In the genomic region with DNA sequence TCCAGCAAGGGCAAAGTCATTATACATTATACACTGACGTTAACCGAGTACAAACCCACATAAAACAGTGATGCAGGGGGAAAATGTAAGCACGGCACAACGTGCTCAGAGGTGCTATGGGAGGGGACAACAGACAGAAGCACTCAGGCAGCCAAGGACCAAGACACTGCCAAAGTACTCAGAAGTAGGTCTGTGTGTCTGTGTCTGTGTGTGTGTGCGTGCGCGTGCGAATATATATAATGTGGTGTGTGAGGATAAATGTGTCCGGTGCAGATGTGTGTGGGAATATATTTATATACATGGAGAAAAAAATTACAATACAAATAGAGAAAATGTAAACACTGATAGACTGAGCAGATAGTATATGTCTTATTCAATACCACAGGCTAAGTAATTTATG, we compare ENCODE assay signal across 30 mouse cellular contexts.
"Had no signal": no experiment of that assay in that cellular context is flagged by ENCODE, and none has a peak within 500 bp of the region (broad histone marks: within the 10 kb centered on the region; RNA-seq: fewer than 3 reads in every experiment).

No protein-coding gene starts in this region.

- H3K9ac ChIP-seq: embryonic facial prominence, embryonic 12.5 days; embryonic facial prominence, embryonic 13.5 days; embryonic facial prominence, embryonic 15.5 days; forebrain, embryonic 12.5 days; forebrain, embryonic 13.5 days; forebrain, embryonic 15.5 days; forebrain, postnatal 0 days had no signal

- H3K27me3 ChIP-seq: embryonic facial prominence, embryonic 12.5 days; embryonic facial prominence, embryonic 13.5 days; embryonic facial prominence, embryonic 15.5 days; forebrain, embryonic 12.5 days; forebrain, embryonic 13.5 days; forebrain, embryonic 15.5 days had no signal

- H3K36me3 ChIP-seq: embryonic facial prominence, embryonic 12.5 days; embryonic facial prominence, embryonic 15.5 days; forebrain, embryonic 12.5 days; forebrain, embryonic 15.5 days had no signal

- H3K9me3 ChIP-seq: embryonic facial prominence, embryonic 10.5 days; embryonic facial prominence, embryonic 12.5 days; embryonic facial prominence, embryonic 13.5 days; embryonic facial prominence, embryonic 15.5 days; forebrain, embryonic 10.5 days; forebrain, embryonic 12.5 days; forebrain, embryonic 13.5 days; forebrain, embryonic 15.5 days had no signal

- H3K27ac ChIP-seq: embryonic facial prominence, embryonic 10.5 days; embryonic facial prominence, embryonic 12.5 days; embryonic facial prominence, embryonic 13.5 days; embryonic facial prominence, embryonic 15.5 days; forebrain, embryonic 10.5 days; forebrain, embryonic 12.5 days; forebrain, embryonic 13.5 days; forebrain, embryonic 15.5 days; gastrocnemius, adult 2 months; heart, adult 2 months had no signal

- DNase-seq: cerebellum, adult 18-20 months; cerebellum, adult 2 months; cerebellum, adult 8-10 months; cerebellum, adult 9-10 months; cerebellum, adult 9-11 months; cerebellum, postnatal 10 days; cerebellum, postnatal 14 days; cerebellum, postnatal 25 days; cerebellum, postnatal 36 days; embryo, embryonic 11 days; forebrain, postnatal 0 days; gastrocnemius, adult 2 months; gastrocnemius, postnatal 10 days; gastrocnemius, postnatal 14 days; gastrocnemius, postnatal 25 days; gastrocnemius, postnatal 36 days; heart, adult 11 months; heart, adult 18-20 months; heart, adult 2 months had no signal

- ATAC-seq: forebrain, embryonic 13.5 days; forebrain, embryonic 14.5 days; forebrain, embryonic 15.5 days; forebrain, embryonic 16.5 days; forebrain, postnatal 0 days had no signal

- H3K4me3 ChIP-seq: embryonic facial prominence, embryonic 10.5 days; embryonic facial prominence, embryonic 12.5 days; embryonic facial prominence, embryonic 13.5 days; embryonic facial prominence, embryonic 15.5 days; erythroblast, embryonic 14.5 days; forebrain, embryonic 10.5 days; forebrain, embryonic 12.5 days; forebrain, embryonic 13.5 days; forebrain, embryonic 15.5 days; gastrocnemius, adult 2 months; heart, adult 2 months had no signal

- H3K4me1 ChIP-seq: forebrain, embryonic 13.5 days; forebrain, embryonic 15.5 days had no signal

- H3K4me2 ChIP-seq: embryonic facial prominence, embryonic 12.5 days; embryonic facial prominence, embryonic 13.5 days; embryonic facial prominence, embryonic 15.5 days; forebrain, embryonic 12.5 days; forebrain, embryonic 13.5 days; forebrain, embryonic 15.5 days had no signal
